Mouse (Mus musculus) megakaryocyte, embryonic 14.5 days (primary cell): ENCODE data around the gene Btbd11. TPM values are rescaled to one million over a fixed set of nuclear protein-coding genes. Genes with fewer than 3 reads are reported as not detected.

Experiments used
- H3K27me3 ChIP-seq: replicated peaks from 2 replicates; pipeline ENCODE3; 2012; ENCODE audit warnings: inconsistent platforms
- H3K36me3 ChIP-seq: replicated peaks from 2 replicates; pipeline ENCODE3; 2012; ENCODE audit warnings: low read length, inconsistent platforms, mixed read lengths
- H3K4me1 ChIP-seq: 2 replicates; pipeline ENCODE4 v1.6.1; 2012; ENCODE audit warnings: inconsistent platforms
- H3K4me3 ChIP-seq: replicated peaks from 2 replicates; pipeline ENCODE3; 2012; ENCODE audit warnings: moderate library complexity, mild to moderate bottlenecking, inconsistent platforms
- H3K9me3 ChIP-seq: 2 replicates; pipeline ENCODE4 v1.6.1; 2012; ENCODE audit warnings: inconsistent platforms
- FLI1 ChIP-seq: IDR thresholded peaks from 2 replicates; pipeline ENCODE4 v1.6.1; 2012; ENCODE audit warnings: low read length, inconsistent platforms, mixed read lengths
- GATA1 ChIP-seq: IDR thresholded peaks from 3 replicates; pipeline ENCODE4 v1.6.1; 2012; ENCODE audit warnings: mixed read lengths, low read length, inconsistent platforms, borderline replicate concordance
- polyA plus RNA-seq: library from polyadenylated mRNA; stranded (reverse); fragments of >175 nt; gene quantifications from 2 replicates; pipeline ENCODE4 v1.2.3, GENCODE M21; 2012; ENCODE audit warnings: low replicate concordance; ENCODE audit not compliant: insufficient read depth

Gene Btbd11
- polyA plus RNA-seq, 1 experiment, result 0.20 TPM

- H3K36me3 ChIP-seq, result no peaks in the 10 kb centered on the region
- 0 out of 2 replicates have a peak, but pooled peaks cover under 1% of the 10 kb centered on the region for H3K4me1 ChIP-seq
- no peaks in the 10 kb centered on the region for H3K9me3 ChIP-seq
- peaks cover 5% of the 10 kb centered on the region for H3K27me3 ChIP-seq
- TF ChIP-seq FLI1, result no peak
- no peak overlapping the region for H3K4me3 ChIP-seq
These were observed 247.0 kb downstream of the Btbd11 start for GRCm38 (mm10) chr10:85633577-85633976.

- peaks cover 11% of the 10 kb centered on the region for H3K27me3 ChIP-seq
- 0 out of 2 replicates have a peak, but pooled peaks cover 3% of the 10 kb centered on the region for H3K9me3 ChIP-seq
- H3K4me3 ChIP-seq, result no peak overlapping the region
- TF ChIP-seq FLI1 (no peak), GATA1 (no peak)
- H3K36me3 ChIP-seq, result no peaks in the 10 kb centered on the region
- no peaks in the 10 kb centered on the region for H3K4me1 ChIP-seq
These were observed 251.0 kb downstream of the Btbd11 start for GRCm38 (mm10) chr10:85637580-85637979.

GRCm38 (mm10) chr10:85638141-85638540 is 251.5 kb downstream of the Btbd11 start:
- TF ChIP-seq FLI1 (no peak), GATA1 (no peak)
- no peak overlapping the region for H3K4me3 ChIP-seq
- H3K9me3 ChIP-seq, result 0 out of 2 replicates have a peak, but pooled peaks cover 3% of the 10 kb centered on the region
- H3K27me3 ChIP-seq, result peaks cover 11% of the 10 kb centered on the region
- no peaks in the 10 kb centered on the region for H3K4me1 ChIP-seq
- no peaks in the 10 kb centered on the region for H3K36me3 ChIP-seq

- 0 out of 2 replicates have a peak, but pooled peaks cover 3% of the 10 kb centered on the region for H3K9me3 ChIP-seq
- H3K4me3 ChIP-seq, result no peak overlapping the region
- no peaks in the 10 kb centered on the region for H3K36me3 ChIP-seq
- no peaks in the 10 kb centered on the region for H3K4me1 ChIP-seq
- peaks cover 14% of the 10 kb centered on the region for H3K27me3 ChIP-seq
- TF ChIP-seq GATA1 (no peak), FLI1 (no peak)
These were observed 253.0 kb downstream of the Btbd11 start for GRCm38 (mm10) chr10:85639581-85639980.

GRCm38 (mm10) chr10:85640408-85640807 is 253.8 kb downstream of the Btbd11 start:
- no peaks in the 10 kb centered on the region for H3K4me1 ChIP-seq
- H3K36me3 ChIP-seq, result no peaks in the 10 kb centered on the region
- peaks cover 16% of the 10 kb centered on the region for H3K27me3 ChIP-seq
- TF ChIP-seq FLI1 (no peak), GATA1 (no peak)
- H3K9me3 ChIP-seq, result 0 out of 2 replicates have a peak, but pooled peaks cover 3% of the 10 kb centered on the region
- no peak overlapping the region for H3K4me3 ChIP-seq

GRCm38 (mm10) chr10:85645346-85645745 is 258.7 kb downstream of the Btbd11 start:
- Histone ChIP-seq H3K27me3 (peaks cover 8% of the 10 kb centered on the region), H3K9me3 (0 out of 2 replicates have a peak, but pooled peaks cover 2% of the 10 kb centered on the region), H3K36me3 (no peaks in the 10 kb centered on the region), H3K4me3 (no peak overlapping the region), H3K4me1 (no peaks in the 10 kb centered on the region)
- no peak for TF ChIP-seq GATA1
- no peak for TF ChIP-seq FLI1

- Histone ChIP-seq H3K4me3 (no peak overlapping the region), H3K27me3 (no peaks in the 10 kb centered on the region), H3K36me3 (no peaks in the 10 kb centered on the region), H3K4me1 (peaks cover 16% of the 10 kb centered on the region; the same call in 1 of the 2 replicates), H3K9me3 (no peaks in the 10 kb centered on the region)
- TF ChIP-seq FLI1 (no peak), GATA1 (no peak)
These were observed 265.1 kb downstream of the Btbd11 start for GRCm38 (mm10) chr10:85651706-85652105.

GRCm38 (mm10) chr10:85655881-85656280 is 269.3 kb downstream of the Btbd11 start:
- H3K9me3 ChIP-seq, result peaks cover 13% of the 10 kb centered on the region
- no peak overlapping the region for H3K4me3 ChIP-seq
- no peaks in the 10 kb centered on the region for H3K36me3 ChIP-seq
- no peaks in the 10 kb centered on the region for H3K27me3 ChIP-seq
- peaks cover 29% of the 10 kb centered on the region for H3K4me1 ChIP-seq
- no peak for TF ChIP-seq FLI1
- TF ChIP-seq GATA1, result no peak

GRCm38 (mm10) chr10:85657886-85658285 is 271.3 kb downstream of the Btbd11 start:
- Histone ChIP-seq H3K27me3 (no peaks in the 10 kb centered on the region), H3K36me3 (no peaks in the 10 kb centered on the region), H3K4me3 (peak overlapping the region; percentile 40), H3K9me3 (peaks cover 19% of the 10 kb centered on the region), H3K4me1 (peaks cover 24% of the 10 kb centered on the region)
- TF ChIP-seq FLI1 (no peak), GATA1 (no peak)

GRCm38 (mm10) chr10:85673512-85673921 is 286.9 kb downstream of the Btbd11 start:
- Histone ChIP-seq H3K36me3 (no peaks in the 10 kb centered on the region), H3K4me1 (no peaks in the 10 kb centered on the region), H3K9me3 (peaks cover 11% of the 10 kb centered on the region), H3K27me3 (no peaks in the 10 kb centered on the region), H3K4me3 (no peak overlapping the region)
- no peak for TF ChIP-seq FLI1
- TF ChIP-seq GATA1, result no peak

GRCm38 (mm10) chr10:85678635-85679034 is 292.0 kb downstream of the Btbd11 start:
- no peak overlapping the region for H3K4me3 ChIP-seq
- no peaks in the 10 kb centered on the region for H3K27me3 ChIP-seq
- no peaks in the 10 kb centered on the region for H3K36me3 ChIP-seq
- H3K9me3 ChIP-seq, result no peaks in the 10 kb centered on the region
- no peaks in the 10 kb centered on the region for H3K4me1 ChIP-seq
- no peak for TF ChIP-seq GATA1
- no peak for TF ChIP-seq FLI1
